Mouse (Mus musculus) left cerebral cortex, adult 8-10 months (tissue): Measurements from ENCODE around the gene Tas1r3. TPM values are rescaled to one million over a fixed set of nuclear protein-coding genes. Genes with fewer than 3 reads are reported as not detected.

Experiments
- DNase-seq, 2 experiments: peaks; one replicate each; pipeline ENCODE4 v3.0.0; 2022; ENCODE audit warnings: low spot score in 2 of 2
- total RNA-seq, 4 experiments: library from RNA; stranded (reverse); gene quantifications; 2 replicates each; pipeline ENCODE4 v1.2.4; 2022

Tas1r3 gene
- total RNA-seq, 4 experiments from 2014 or later, result 0.30 to 0.39 TPM; not detected in 2

DNA sequence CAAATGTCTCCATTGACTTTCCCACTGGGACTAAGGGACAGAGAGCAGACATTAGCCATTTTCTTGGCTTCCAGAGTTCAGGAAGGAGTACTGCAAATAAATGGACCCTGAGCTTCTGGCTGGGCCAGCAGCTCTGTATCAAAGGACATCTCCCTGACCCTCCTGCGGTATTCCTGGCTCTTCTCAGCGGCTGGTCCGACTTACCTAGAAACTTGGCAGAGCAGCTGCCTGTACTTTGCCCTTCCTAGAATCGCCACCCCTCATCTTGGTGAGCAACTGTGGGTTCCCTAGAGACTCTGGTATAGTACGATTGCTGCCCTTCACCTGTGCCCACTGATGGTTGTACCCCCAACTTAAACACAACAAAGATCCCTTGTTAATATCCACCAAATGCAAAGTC, 19.9 kb downstream of the Tas1r3 start:
- DNase-seq, result no peak

DNA sequence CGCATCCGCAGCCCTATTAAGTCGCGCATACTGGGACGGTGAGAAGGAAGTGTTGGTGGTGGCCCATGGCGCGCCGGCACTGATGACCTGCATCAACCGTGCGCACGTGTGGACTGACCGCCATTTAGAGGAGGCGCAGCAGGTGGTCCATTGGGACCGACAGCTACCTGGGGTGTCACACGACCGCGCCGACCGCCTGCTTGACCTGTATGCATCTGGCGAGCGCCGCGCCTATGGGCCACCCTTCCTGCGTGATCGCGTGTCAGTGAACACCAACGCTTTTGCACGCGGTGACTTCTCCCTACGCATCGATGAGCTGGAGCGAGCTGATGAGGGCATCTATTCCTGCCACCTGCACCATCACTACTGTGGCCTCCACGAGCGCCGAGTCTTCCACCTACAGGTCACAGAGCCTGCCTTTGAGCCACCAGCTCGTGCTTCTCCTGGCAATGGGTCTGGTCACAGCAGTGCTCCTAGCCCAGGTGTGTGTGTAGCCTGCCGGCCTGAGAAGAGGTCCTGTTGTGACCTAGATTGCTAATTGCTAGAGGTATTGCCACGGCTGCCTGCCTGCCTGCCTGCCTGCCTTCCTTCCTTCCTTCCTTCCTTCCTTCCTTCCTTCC, 21.4 kb downstream of the Tas1r3 start:
- DNase-seq, result no peak

DNA sequence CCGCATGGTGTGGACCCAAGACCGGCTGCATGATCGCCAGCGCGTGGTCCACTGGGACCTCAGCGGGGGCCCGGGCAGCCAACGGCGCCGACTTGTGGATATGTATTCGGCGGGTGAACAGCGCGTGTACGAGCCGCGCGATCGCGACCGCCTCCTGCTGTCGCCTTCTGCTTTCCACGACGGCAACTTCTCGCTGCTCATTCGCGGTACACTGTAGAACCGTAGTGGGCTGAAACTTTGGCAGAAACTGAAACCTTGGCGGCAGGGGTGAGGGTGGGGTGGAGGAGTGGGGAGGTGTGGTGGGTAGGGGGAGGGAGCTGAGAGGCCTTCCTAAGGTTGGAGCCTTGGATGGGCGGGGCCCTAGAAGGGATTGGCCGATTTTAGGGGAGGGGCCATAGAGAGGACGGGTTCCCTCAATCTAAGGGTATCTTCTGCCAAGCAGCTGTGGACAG, 22.1 kb downstream of the Tas1r3 start:
- DNase-seq, result no peak

- DNase-seq, result no peak
These were observed 22.8 kb downstream of the Tas1r3 start for GRCm38 (mm10) chr4:155840076-155841002.

DNA sequence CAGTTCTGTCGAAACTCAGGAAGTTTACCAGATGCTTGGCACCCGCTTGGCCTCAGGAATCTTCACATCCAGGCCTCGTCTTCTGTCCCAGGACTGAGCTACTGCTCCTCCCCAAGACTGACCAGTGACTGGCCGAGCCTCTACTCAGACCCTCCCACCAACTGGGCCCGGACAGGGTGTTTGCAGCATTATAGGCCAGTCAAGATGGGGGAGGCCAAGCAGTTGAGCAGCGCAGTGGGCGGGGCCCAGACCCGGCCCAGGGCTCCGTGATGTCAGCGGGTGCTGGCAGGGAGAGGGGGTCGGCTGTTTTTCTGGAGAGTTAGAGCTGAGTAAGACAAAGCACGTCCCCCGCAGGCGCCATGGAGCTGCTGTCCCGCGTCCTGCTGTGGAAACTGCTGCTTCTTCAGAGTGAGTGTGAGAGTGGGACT, 23.7 kb downstream of the Tas1r3 start, which contains the start of gene Mxra8:
Mxra8 (plus strand) TSS at position 198 of the 428 bp plus-strand sequence.
- DNase-seq, result no peak

GRCm38 (mm10) chr4:155838187-155839153, 24.7 kb downstream of the Tas1r3 start:
- DNase-seq, result no peak

DNA sequence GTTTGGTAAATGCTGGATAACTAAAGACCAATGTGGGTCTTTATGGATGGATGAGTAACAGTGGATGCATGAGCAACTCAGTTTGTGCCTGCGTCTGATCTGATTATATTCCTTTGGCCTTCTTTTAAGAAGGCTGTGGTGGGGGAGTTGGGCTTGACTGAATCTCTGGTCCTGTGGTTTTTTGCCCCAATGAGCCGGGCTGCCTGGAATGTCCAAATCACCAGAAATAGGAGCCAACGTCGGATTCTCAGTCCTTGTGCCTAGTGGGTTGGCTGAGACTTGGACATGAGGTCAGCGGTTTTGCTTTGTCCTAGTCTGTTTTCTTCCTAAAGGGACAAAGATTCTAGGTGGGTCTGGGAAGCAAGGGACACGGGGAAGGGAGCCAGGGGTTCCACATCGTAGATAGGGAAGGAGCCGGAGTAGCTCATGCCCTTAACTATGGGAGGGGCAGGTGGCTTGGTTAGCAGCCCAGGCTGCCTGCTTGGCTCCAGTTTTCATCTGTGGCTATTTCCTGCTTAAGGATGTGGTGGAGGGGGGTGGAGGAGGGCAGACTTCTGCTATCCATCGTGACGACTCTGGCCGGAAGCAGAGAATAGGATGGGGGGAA, 25.7 kb downstream of the Tas1r3 start:
- no peak for DNase-seq

GRCm38 (mm10) chr4:155833836-155834235, 29.3 kb downstream of the Tas1r3 start:
- DNase-seq, result peak; percentile 36 to 75

DNA sequence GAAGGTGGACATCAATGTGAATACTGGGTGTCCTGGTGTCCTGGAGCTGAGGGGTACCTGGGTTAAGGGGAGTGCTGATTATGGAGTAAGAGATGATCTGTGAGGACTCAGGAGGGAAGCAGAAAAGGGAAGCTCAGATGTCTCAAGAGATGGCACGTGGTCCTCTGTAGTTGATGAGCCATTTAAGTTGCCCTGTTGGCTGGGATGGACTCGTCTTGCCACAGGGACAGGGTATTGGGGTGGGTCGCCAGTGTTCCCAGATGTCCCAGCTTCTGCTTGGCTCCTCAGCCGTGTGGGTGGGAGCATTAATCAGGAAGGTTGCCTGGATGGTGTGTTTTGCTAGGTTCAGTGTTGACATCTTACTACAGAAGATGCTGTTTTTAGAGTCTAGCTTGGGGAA, 29.9 kb downstream of the Tas1r3 start:
- DNase-seq, result no peak

GRCm38 (mm10) chr4:155832321-155832720, 30.8 kb downstream of the Tas1r3 start:
- DNase-seq, result no peak

- no peak for DNase-seq
These were observed 31.3 kb downstream of the Tas1r3 start for GRCm38 (mm10) chr4:155831831-155832230.

DNA sequence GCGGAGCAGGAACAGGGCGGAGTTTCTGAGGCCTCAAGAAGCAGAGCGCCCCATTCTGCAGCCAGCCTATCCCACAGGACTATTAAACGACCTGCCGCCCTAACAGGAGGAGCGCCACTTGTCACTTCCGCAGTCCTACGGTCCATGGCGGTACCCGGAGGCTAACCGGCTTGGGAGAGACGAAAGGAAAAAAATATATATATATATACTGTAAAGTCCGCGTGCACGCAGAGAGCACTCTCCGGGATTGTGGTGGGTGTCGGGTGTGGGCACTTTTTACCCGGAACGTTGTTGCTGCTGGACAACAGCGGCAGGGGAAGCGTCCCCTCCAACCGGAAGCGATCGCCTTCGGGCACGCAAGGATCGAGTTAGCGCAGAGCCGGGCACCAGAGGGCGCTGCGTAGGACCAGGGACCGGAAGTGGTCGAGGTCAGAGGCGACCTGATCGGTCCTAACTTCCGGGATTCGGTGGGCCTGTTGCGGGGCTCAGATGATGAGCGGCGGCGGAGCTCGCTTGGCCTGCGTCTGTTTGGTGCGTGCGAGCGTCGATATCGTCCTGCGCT, 31.9 kb downstream of the Tas1r3 start, which contains the start of gene Aurkaip1:
Aurkaip1 (plus strand) TSS at position 68 of the 562 bp plus-strand sequence.
- peak; percentile 91 to 92 for DNase-seq

- DNase-seq, result no peak
These were observed 32.6 kb downstream of the Tas1r3 start for GRCm38 (mm10) chr4:155830596-155830995.

GRCm38 (mm10) chr4:155829866-155830265, 33.3 kb downstream of the Tas1r3 start:
- no peak for DNase-seq

- DNase-seq, result no peak
These were observed 39.7 kb downstream of the Tas1r3 start for GRCm38 (mm10) chr4:155823443-155823842.

DNA sequence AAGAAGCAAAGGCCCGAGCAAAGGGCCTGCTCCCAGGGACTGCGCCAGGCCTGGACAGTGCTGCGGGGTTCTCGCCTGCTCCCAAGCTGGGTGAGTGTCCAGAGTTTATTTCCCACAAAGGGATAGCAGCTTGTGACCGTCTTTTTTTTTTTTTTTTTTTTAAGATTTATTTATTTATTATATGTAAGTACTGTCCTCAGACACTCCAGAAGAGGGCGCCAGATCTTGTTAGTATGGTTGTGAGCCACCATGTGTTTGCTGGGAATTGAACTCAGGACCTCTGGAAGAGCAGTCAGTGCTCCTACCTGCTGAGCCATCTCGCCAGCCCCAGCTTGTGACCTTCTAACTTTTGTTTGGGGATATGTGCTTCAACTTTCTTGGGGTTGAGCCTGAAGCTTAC, 42.1 kb downstream of the Tas1r3 start:
- DNase-seq, result no peak

DNA sequence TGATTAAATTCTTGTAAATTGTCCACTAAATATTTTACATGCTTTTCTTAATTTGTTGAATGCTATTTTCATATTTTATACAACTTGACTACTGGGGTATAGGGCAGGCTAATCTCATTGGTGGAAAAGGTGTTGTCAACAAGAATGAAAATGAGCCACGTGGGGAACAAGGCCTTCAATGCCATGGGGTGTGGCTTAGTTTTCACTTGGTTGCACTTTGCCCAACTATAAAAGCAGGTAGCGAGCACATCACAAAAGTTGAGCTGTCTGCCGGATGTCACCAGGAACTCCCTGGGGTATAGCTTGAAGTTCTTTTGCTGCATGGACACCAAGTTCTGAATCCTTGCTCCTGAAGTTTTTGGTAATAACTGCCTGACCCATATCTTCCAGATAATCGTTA, 45.6 kb downstream of the Tas1r3 start:
- no peak for DNase-seq

DNA sequence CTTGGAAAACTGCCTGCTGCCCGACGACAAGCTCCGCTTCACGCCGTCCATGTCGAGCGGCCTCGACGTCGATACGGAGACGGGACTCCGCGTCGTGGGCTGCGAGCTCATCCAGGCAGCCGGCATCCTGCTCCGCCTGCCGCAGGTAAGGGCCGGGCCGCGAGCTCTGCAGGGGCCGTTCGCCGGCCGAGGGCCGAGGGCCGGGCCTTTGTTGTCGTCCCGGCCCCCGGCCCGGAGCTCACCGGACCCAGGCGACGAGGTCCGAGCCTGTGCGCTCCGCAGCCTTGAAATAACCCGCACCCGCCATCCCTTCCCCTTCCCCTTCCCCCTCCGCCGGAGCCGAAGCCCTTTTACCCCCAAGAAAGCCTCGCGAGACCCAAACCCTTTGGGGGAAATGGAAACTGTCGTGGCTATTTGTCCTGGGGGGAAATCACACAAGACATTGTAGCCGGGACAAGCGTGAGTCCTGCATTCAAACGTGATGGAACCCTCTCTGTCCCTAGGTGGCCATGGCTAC, 50.4 kb downstream of the Tas1r3 start:
- DNase-seq, result no peak

DNA sequence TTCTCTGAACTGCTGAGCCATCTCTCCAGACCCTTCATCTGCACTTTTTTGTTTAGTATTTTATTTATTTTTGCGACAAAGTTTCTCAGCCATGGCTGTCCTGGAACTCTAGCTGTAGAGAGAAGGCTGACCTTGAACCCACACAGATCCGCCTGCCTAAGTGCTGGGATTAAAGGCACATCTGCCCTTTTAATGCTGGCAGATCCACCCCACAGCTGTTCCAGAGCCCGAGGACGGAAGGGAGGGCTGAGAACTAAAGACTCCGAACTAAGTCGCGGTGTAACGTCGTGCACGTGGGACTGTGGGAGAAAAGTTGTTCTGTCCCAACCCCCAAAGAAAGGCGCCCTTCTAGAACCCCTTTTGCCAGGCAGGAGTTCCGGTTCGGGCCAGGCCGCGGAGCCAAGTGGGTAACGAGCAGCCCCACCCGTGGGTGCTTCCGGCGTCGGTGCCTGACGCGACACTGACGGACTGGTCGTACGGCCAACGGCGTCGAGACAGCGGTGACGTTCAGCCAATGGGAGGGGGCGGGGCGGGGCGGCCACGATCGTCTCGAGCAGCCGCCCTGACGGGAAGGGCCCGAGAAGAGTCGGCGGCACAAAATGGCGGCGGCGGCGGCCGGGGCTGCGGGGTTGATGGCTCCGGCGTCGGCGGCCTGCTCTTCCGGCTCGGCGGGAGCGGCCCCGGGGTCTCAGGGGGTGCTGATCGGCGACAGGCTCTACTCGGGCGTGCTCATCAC, 51.1 kb downstream of the Tas1r3 start, which contains the start of gene Ccnl2:
Ccnl2 (plus strand) TSS at position 561 of the 736 bp plus-strand sequence.
- DNase-seq, result peak; percentile 74 to 93
